In genomic region chr1:171564247-171564646, GRCm38 (mm10) we compare ENCODE assay signal across 8 mouse cellular contexts. TPM values are rescaled to one million over a fixed set of nuclear protein-coding genes. Genes with fewer than 3 reads are reported as not detected.
DNase-seq lines count a peak whose midpoint lies in the region; ATAC-seq and TF ChIP-seq lines count a peak whose summit lies in the region.
"Had no signal": no experiment of that assay in that cellular context is flagged by ENCODE, and none has a peak within 500 bp of the region (broad histone marks: within the 10 kb centered on the region; RNA-seq: fewer than 3 reads in every experiment).

No protein-coding gene starts in this region.

- H3K9me3 ChIP-seq in intestine, embryonic 15.5 days = no peaks in the 10 kb centered on the region

- no peak for TF ChIP-seq POLR2A in testis, adult 2 months (IDR thresholded peaks at IDR 0.05; ENCODE audit: control insufficient read depth, low read depth, low read length)

- no peak overlapping the region for H3K4me2 ChIP-seq in intestine, embryonic 15.5 days (replicated peaks)

- no peak for DNase-seq in testis, postnatal 10 days (ENCODE audit: low spot score)
- DNase-seq in c-Kit-positive CD71-positive TER-119-negative erythroid progenitor cells, embryonic 14.5 days (ENCODE audit: low read depth) = peak; percentile 60
- DNase-seq in lung, postnatal 10 days = peak; percentile 37
- peak; percentile 62 for DNase-seq in thymus, postnatal 4 days
- DNase-seq in cerebellum, adult 8-10 months = no peak

- no peaks in the 10 kb centered on the region; the same call in 1 of the 2 replicates for H3K4me1 ChIP-seq in testis, adult 2 months (ENCODE audit: control insufficient read depth, insufficient read depth, low read length)
- H3K4me1 ChIP-seq in intestine, embryonic 15.5 days (replicated peaks) = no peaks in the 10 kb centered on the region

- H3K4me3 ChIP-seq in testis, adult 2 months (ENCODE audit: control insufficient read depth, low read depth, low read length) = no peak overlapping the region
- no peak overlapping the region for H3K4me3 ChIP-seq in intestine, embryonic 15.5 days (replicated peaks)

- peak; percentile 54 for ATAC-seq in intestine, embryonic 15.5 days

- no peaks in the 10 kb centered on the region for H3K27me3 ChIP-seq in testis, adult 2 months (ENCODE audit: control insufficient read depth, insufficient read depth, low read length)
- no peaks in the 10 kb centered on the region for H3K27me3 ChIP-seq in intestine, embryonic 15.5 days (replicated peaks)

- WGBS in intestine, embryonic 15.5 days = 60% methylated on average over 3 of the region's 3 CpGs

- no peaks in the 10 kb centered on the region for H3K36me3 ChIP-seq in testis, adult 2 months (ENCODE audit: control insufficient read depth, insufficient read depth, low read length)
- H3K36me3 ChIP-seq in intestine, embryonic 15.5 days = no peaks in the 10 kb centered on the region

- H3K27ac ChIP-seq in testis, adult 2 months (ENCODE audit: control insufficient read depth, insufficient read depth, low read depth, low read length) = no peak overlapping the region
- H3K27ac ChIP-seq in intestine, embryonic 15.5 days = no peak overlapping the region

- H3K9ac ChIP-seq in intestine, embryonic 15.5 days = no peak overlapping the region

- TF ChIP-seq CTCF in testis, adult 2 months (IDR thresholded peaks at IDR 0.05; ENCODE audit: control insufficient read depth, insufficient read depth, insufficient replicate concordance, low read depth, low read length) = 0 out of 2 replicates have a peak, but pooled peaks have one; percentile 21

RNA-seq across cellular contexts. Expression of gene Cd244a, which starts 5.3 kb away (rescaled TPM):
- 0.12 and 0.16 TPM in 2 replicates for polyA plus RNA-seq in testis, adult 2 months (2012; rRNA removed)
- 0.48 and 0.88 TPM in 2 replicates for polyA plus RNA-seq in intestine, embryonic 15.5 days (2015; fragmentation: Nextera tagmentation; extraction: Ambion mirVana)
- polyA plus RNA-seq: heart, embryonic 14.5 days had no signal

RNA-seq across cellular contexts. Expression of gene Itln1, which starts 29.2 kb away (rescaled TPM):
- 0.47 and 0.59 TPM in 2 replicates for polyA plus RNA-seq in testis, adult 2 months (2012; rRNA removed)
- polyA plus RNA-seq in intestine, embryonic 15.5 days (2015; fragmentation: Nextera tagmentation; extraction: Ambion mirVana) = 0.15 TPM in 1 of 2 replicates, not detected in the other
- polyA plus RNA-seq: heart, embryonic 14.5 days had no signal

RNA-seq across cellular contexts. Expression of gene Ly9, which starts 43.0 kb away (rescaled TPM):
- polyA plus RNA-seq in testis, adult 2 months (2012; rRNA removed) = 0.81 and 0.84 TPM in 2 replicates
- polyA plus RNA-seq in intestine, embryonic 15.5 days (2015; fragmentation: Nextera tagmentation; extraction: Ambion mirVana) = 0.53 and 0.60 TPM in 2 replicates
- polyA plus RNA-seq: heart, embryonic 14.5 days had no signal

Comparison
In these comparisons a context has a peak if more than half of its experiments do, and no peak if none do; other contexts are left out.
1. DNase-seq: peak in c-Kit-positive CD71-positive TER-119-negative erythroid progenitor cells, embryonic 14.5 days (single experiment), lung, postnatal 10 days (single experiment) and thymus, postnatal 4 days (single experiment); none in testis, postnatal 10 days (single experiment) and cerebellum, adult 8-10 months (single experiment).